7 mouse cellular contexts compared by ENCODE assay signal in the genomic region with DNA sequence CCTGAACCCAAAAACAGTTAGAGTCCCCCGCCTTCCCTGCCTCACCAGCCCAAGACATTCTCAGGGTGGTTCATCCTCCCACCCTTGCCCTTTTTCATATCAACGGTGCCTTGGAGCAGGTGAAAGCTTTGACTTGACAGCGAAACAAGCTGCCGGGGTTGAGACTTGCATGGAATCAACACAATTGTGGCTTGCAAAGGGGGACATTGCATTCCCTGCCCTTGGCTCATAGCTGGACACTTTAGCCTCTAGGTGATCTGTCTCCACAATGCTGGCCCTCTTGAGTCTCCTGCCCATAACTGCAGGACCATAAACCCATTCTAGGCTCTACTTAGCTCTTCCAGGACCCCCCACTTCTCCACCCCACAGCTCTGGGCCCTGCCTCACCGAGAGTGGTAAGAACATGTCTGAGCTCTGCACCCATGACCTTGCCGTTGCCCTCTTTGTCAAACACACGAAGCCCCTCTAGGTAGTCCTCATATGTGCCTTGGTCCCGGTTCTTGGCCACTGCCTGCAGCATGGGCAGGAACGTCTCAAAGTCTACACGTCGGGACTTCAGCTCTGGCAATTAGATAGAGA. TPM values are rescaled to one million over a fixed set of nuclear protein-coding genes. Genes with fewer than 3 reads are reported as not detected.
DNase-seq lines count a peak whose midpoint lies in the region; ATAC-seq and TF ChIP-seq lines count a peak whose summit lies in the region.

No protein-coding gene starts in this region.

- peak; percentile 29; the same call in 1 of the 2 replicates for TF ChIP-seq CTCF in intestine, postnatal 0 days (IDR thresholded peaks at IDR 0.05; ENCODE audit: low read depth)

- peak overlapping the region; percentile 99 for H3K27ac ChIP-seq in lung, embryonic 15.5 days
- H3K27ac ChIP-seq in embryonic facial prominence, embryonic 15.5 days (replicated peaks), result peak overlapping the region; percentile 100
- H3K27ac ChIP-seq in intestine, postnatal 0 days (ENCODE audit: low read depth, low read length), result peak overlapping the region; percentile 95; the same call in 1 of the 2 replicates
- H3K27ac ChIP-seq in neural tube, embryonic 15.5 days (replicated peaks), result peak overlapping the region; percentile 98

- peak overlapping the region; percentile 77 for H3K4me2 ChIP-seq in lung, embryonic 15.5 days
- H3K4me2 ChIP-seq in embryonic facial prominence, embryonic 15.5 days (replicated peaks), result peak overlapping the region; percentile 77
- H3K4me2 ChIP-seq in intestine, postnatal 0 days (replicated peaks; ENCODE audit: low read depth), result peak overlapping the region; percentile 91
- H3K4me2 ChIP-seq in neural tube, embryonic 15.5 days, result peak overlapping the region; percentile 73

- ATAC-seq in lung, embryonic 15.5 days (ENCODE audit: borderline replicate concordance, extremely low read depth, low FRiP score, low TSS enrichment), result no peak
- ATAC-seq in embryonic facial prominence, embryonic 15.5 days (ENCODE audit: insufficient number of reproducible peaks, low FRiP score, low TSS enrichment, low read depth), result no peak
- no peak for ATAC-seq in intestine, postnatal 0 days
- ATAC-seq in neural tube, embryonic 15.5 days (ENCODE audit: low FRiP score), result no peak
- no peak for ATAC-seq in erythroid progenitor cell, adult 5-6 weeks (replicated peaks; ENCODE audit: low FRiP score, poor library complexity, severe bottlenecking)

- peak overlapping the region; percentile 83 for H3K4me3 ChIP-seq in lung, embryonic 15.5 days
- peak overlapping the region; percentile 87 for H3K4me3 ChIP-seq in embryonic facial prominence, embryonic 15.5 days (replicated peaks)
- peak overlapping the region; percentile 94 for H3K4me3 ChIP-seq in intestine, postnatal 0 days (ENCODE audit: low read depth, low read length)
- H3K4me3 ChIP-seq in neural tube, embryonic 15.5 days (replicated peaks), result peak overlapping the region; percentile 86

- H3K36me3 ChIP-seq in lung, embryonic 15.5 days, result peaks cover 16% of the 10 kb centered on the region
- H3K36me3 ChIP-seq in embryonic facial prominence, embryonic 15.5 days, result peaks cover 19% of the 10 kb centered on the region
- peaks cover 5% of the 10 kb centered on the region for H3K36me3 ChIP-seq in intestine, postnatal 0 days (ENCODE audit: control insufficient read depth, insufficient read depth)
- peaks cover 18% of the 10 kb centered on the region for H3K36me3 ChIP-seq in neural tube, embryonic 15.5 days

- peak overlapping the region; percentile 67 for H3K9ac ChIP-seq in lung, embryonic 15.5 days
- H3K9ac ChIP-seq in embryonic facial prominence, embryonic 15.5 days, result peak overlapping the region; percentile 77
- peak overlapping the region; percentile 90 for H3K9ac ChIP-seq in intestine, postnatal 0 days (ENCODE audit: low read depth, low read length)
- peak overlapping the region; percentile 81 for H3K9ac ChIP-seq in neural tube, embryonic 15.5 days (replicated peaks)

- no peaks in the 10 kb centered on the region for H3K27me3 ChIP-seq in lung, embryonic 15.5 days
- no peaks in the 10 kb centered on the region for H3K27me3 ChIP-seq in embryonic facial prominence, embryonic 15.5 days
- H3K27me3 ChIP-seq in intestine, postnatal 0 days (replicated peaks; ENCODE audit: control insufficient read depth, insufficient read depth, low read length), result no peaks in the 10 kb centered on the region
- H3K27me3 ChIP-seq in neural tube, embryonic 15.5 days (replicated peaks), result no peaks in the 10 kb centered on the region

- 47% methylated on average over 11 of the region's 11 CpGs for WGBS in lung, embryonic 15.5 days
- whole genome bisulfite sequencing in embryonic facial prominence, embryonic 15.5 days, result 52% methylated on average over 11 of the region's 11 CpGs
- 47% methylated on average over 11 of the region's 11 CpGs for WGBS in intestine, postnatal 0 days
- WGBS in neural tube, embryonic 15.5 days, result 59% methylated on average over 11 of the region's 11 CpGs

- DNase-seq in lung, adult 18-20 months, result no peak
- DNase-seq in frontal cortex, postnatal 25 days (ENCODE audit: low spot score in 2 of 2), result no peak

- peaks cover 42% of the 10 kb centered on the region for H3K4me1 ChIP-seq in lung, embryonic 15.5 days
- H3K4me1 ChIP-seq in embryonic facial prominence, embryonic 15.5 days, result peaks cover 58% of the 10 kb centered on the region
- H3K4me1 ChIP-seq in intestine, postnatal 0 days (replicated peaks; ENCODE audit: control insufficient read depth, insufficient read depth, low read length), result no peaks in the 10 kb centered on the region
- H3K4me1 ChIP-seq in neural tube, embryonic 15.5 days, result peaks cover 68% of the 10 kb centered on the region

- no peaks in the 10 kb centered on the region for H3K9me3 ChIP-seq in lung, embryonic 15.5 days
- H3K9me3 ChIP-seq in embryonic facial prominence, embryonic 15.5 days (replicated peaks), result no peaks in the 10 kb centered on the region
- H3K9me3 ChIP-seq in intestine, postnatal 0 days (ENCODE audit: control insufficient read depth), result no peaks in the 10 kb centered on the region
- no peaks in the 10 kb centered on the region for H3K9me3 ChIP-seq in neural tube, embryonic 15.5 days (replicated peaks)

RNA-seq across cellular contexts. Expression of a gene that starts 0.8 kb away (rescaled TPM):
- polyA plus RNA-seq in lung, embryonic 15.5 days (2015; fragmentation: Nextera tagmentation; extraction: Ambion mirVana), result 1,477 and 1,532 TPM in 2 replicates
- 1,219 and 1,296 TPM in 2 replicates for polyA plus RNA-seq in embryonic facial prominence, embryonic 15.5 days (2015; fragmentation: Nextera tagmentation; extraction: Ambion mirVana)
- 2,493 and 2,543 TPM in 2 replicates for polyA plus RNA-seq in intestine, postnatal 0 days (2015; fragmentation: Nextera tagmentation; extraction: Ambion mirVana)
- 999 and 1,090 TPM in 2 replicates for polyA plus RNA-seq in neural tube, embryonic 15.5 days (2015; fragmentation: Nextera tagmentation; extraction: Ambion mirVana)
- 353 and 444 TPM in 2 replicates for total RNA-seq in erythroid progenitor cell, adult 5-6 weeks (2015; ENCODE audit: low replicate concordance)
- total RNA-seq in erythroid progenitor cell, adult 5-6 weeks (2017; ENCODE audit: low replicate concordance), result 506 and 519 TPM in 2 replicates

RNA-seq across cellular contexts. Expression of a gene that starts 3.7 kb away (rescaled TPM):
- 2.9 and 4.3 TPM in 2 replicates for polyA plus RNA-seq in lung, embryonic 15.5 days (2015; fragmentation: Nextera tagmentation; extraction: Ambion mirVana)
- polyA plus RNA-seq in embryonic facial prominence, embryonic 15.5 days (2015; fragmentation: Nextera tagmentation; extraction: Ambion mirVana), result 5.0 and 6.9 TPM in 2 replicates
- 1.3 and 1.8 TPM in 2 replicates for polyA plus RNA-seq in intestine, postnatal 0 days (2015; fragmentation: Nextera tagmentation; extraction: Ambion mirVana)
- polyA plus RNA-seq in neural tube, embryonic 15.5 days (2015; fragmentation: Nextera tagmentation; extraction: Ambion mirVana), result 7.0 and 7.7 TPM in 2 replicates
- total RNA-seq in erythroid progenitor cell, adult 5-6 weeks (2015; ENCODE audit: low replicate concordance), result 4.0 TPM in 1 of 2 replicates, not detected in the other
- 0.51 TPM in 1 of 2 replicates, not detected in the other for total RNA-seq in erythroid progenitor cell, adult 5-6 weeks (2017; ENCODE audit: low replicate concordance)

RNA-seq across cellular contexts. Expression of a gene that starts 30.9 kb away (rescaled TPM):
- polyA plus RNA-seq in lung, embryonic 15.5 days (2015; fragmentation: Nextera tagmentation; extraction: Ambion mirVana), result 28.8 and 31.5 TPM in 2 replicates
- 43.3 and 44.0 TPM in 2 replicates for polyA plus RNA-seq in embryonic facial prominence, embryonic 15.5 days (2015; fragmentation: Nextera tagmentation; extraction: Ambion mirVana)
- polyA plus RNA-seq in intestine, postnatal 0 days (2015; fragmentation: Nextera tagmentation; extraction: Ambion mirVana), result 11.7 and 12.5 TPM in 2 replicates
- polyA plus RNA-seq in neural tube, embryonic 15.5 days (2015; fragmentation: Nextera tagmentation; extraction: Ambion mirVana), result 20.7 and 30.0 TPM in 2 replicates
- total RNA-seq in erythroid progenitor cell, adult 5-6 weeks (2015; ENCODE audit: low replicate concordance), result 23.4 and 27.2 TPM in 2 replicates
- 29.7 and 30.8 TPM in 2 replicates for total RNA-seq in erythroid progenitor cell, adult 5-6 weeks (2017; ENCODE audit: low replicate concordance)

RNA-seq across cellular contexts. Expression of a gene that starts 35.7 kb away (rescaled TPM):
- polyA plus RNA-seq in lung, embryonic 15.5 days (2015; fragmentation: Nextera tagmentation; extraction: Ambion mirVana), result 70.2 and 74.7 TPM in 2 replicates
- 85.2 and 93.6 TPM in 2 replicates for polyA plus RNA-seq in embryonic facial prominence, embryonic 15.5 days (2015; fragmentation: Nextera tagmentation; extraction: Ambion mirVana)
- polyA plus RNA-seq in intestine, postnatal 0 days (2015; fragmentation: Nextera tagmentation; extraction: Ambion mirVana), result 31.1 and 31.6 TPM in 2 replicates
- 138 and 149 TPM in 2 replicates for polyA plus RNA-seq in neural tube, embryonic 15.5 days (2015; fragmentation: Nextera tagmentation; extraction: Ambion mirVana)
- total RNA-seq in erythroid progenitor cell, adult 5-6 weeks (2015; ENCODE audit: low replicate concordance), result 70.4 and 112 TPM in 2 replicates
- 101 and 117 TPM in 2 replicates for total RNA-seq in erythroid progenitor cell, adult 5-6 weeks (2017; ENCODE audit: low replicate concordance)

RNA-seq across cellular contexts. Expression of a gene that starts 52.8 kb away (rescaled TPM):
- polyA plus RNA-seq in lung, embryonic 15.5 days (2015; fragmentation: Nextera tagmentation; extraction: Ambion mirVana), result 14.6 and 14.9 TPM in 2 replicates
- 15.8 and 16.0 TPM in 2 replicates for polyA plus RNA-seq in embryonic facial prominence, embryonic 15.5 days (2015; fragmentation: Nextera tagmentation; extraction: Ambion mirVana)
- 10.0 and 10.4 TPM in 2 replicates for polyA plus RNA-seq in intestine, postnatal 0 days (2015; fragmentation: Nextera tagmentation; extraction: Ambion mirVana)
- polyA plus RNA-seq in neural tube, embryonic 15.5 days (2015; fragmentation: Nextera tagmentation; extraction: Ambion mirVana), result 16.0 and 16.2 TPM in 2 replicates
- total RNA-seq in erythroid progenitor cell, adult 5-6 weeks (2015; ENCODE audit: low replicate concordance), result 0.72 and 2.9 TPM in 2 replicates
- 5.9 and 6.4 TPM in 2 replicates for total RNA-seq in erythroid progenitor cell, adult 5-6 weeks (2017; ENCODE audit: low replicate concordance)
